Mouse (Mus musculus): ENCODE data around the gene Olfr322.
"Not testable (repeated sequence)": the region's sequence is repeated elsewhere in the genome, so short reads cannot be mapped to it uniquely, and the experiment has no call there.

Olfr322 gene

DNA sequence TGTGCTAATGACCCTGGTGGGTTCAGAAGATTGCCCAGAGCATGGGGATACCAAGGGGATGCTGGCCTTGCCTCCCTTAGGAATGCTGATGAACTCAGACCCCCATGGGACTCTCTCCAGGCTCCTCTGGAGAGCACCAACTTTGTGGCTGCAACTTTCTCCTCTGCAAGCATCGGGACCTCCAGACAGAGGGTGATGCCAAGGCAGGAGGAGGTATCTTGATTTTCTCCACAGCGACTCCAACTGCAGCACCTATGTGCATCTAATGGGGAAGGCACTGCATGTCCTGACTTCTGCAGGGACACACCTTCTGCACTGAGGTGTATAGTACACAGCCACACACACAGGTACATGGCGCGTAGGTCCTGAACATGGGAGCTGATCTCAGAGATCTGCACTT lies at the start of gene Olfr322:
Olfr322 (plus strand) TSS at position 187 of the 400 bp plus-strand sequence.
- no peak for DNase-seq (ENCODE audit: low read depth, low spot score)

DNA sequence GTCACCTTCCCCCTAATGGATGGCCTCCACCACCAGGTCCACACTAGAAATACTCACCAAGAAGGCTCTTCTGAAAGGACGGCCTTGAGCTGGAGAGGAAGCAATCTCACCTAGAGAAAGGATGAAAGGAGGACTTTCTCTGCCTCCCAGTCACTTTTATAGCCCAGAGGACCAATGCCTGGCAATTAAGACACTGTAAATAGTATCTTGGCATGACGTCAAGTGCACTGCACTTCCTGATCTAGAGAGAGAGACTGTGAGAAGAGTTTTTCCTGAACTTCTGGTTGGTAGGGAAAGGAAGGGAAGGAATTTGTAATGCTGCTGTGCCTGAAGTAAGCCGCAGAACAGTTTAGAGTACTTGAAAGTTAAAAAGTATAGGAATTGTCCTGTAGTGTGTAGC lies 45.2 kb upstream of the Olfr322 start:
- no peak for DNase-seq (ENCODE audit: low read depth, low spot score)

DNA sequence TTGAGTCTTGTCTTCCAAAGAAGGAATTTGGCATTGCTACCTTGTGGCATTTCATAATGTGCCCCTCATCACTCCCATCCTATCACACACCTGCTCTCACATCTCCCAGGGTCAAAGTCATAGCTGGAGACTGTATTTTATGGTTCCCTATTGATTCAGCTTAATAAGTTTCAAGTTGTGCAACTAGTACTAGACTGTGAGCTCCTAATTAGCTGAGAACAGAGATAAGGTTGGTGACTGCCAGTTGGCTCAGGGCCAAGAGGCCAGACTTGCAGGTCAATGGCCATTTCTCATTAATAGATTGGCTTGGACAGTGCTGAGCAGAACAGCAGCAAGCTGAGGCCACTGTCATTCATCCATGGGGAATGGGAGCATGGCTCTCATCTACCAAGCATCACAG lies 44.1 kb upstream of the Olfr322 start:
- DNase-seq (ENCODE audit: low read depth, low spot score) = no peak

DNA sequence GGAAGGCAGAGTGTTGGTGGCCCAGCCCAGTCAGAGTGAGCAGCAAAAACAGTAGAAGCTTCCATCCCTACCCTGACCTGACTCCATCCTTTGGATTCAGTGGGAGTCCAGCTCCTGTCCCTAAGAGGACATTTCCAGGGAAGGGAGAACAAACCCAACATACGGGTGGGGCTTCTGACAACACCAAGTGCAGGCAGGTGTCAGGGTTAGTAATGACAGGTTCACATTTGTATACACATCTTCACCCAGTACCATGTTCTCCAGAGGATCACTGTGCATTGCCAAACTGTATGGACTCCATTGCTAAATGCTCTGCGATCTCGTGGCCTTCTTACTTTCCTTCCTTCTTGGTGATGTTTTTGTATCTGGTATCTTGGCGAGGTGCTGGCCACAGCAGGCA lies 42.6 kb upstream of the Olfr322 start, which contains the start of gene 2210407C18Rik:
2210407C18Rik (minus strand) TSS at position 101 of the 400 bp plus-strand sequence.
- DNase-seq (ENCODE audit: low read depth, low spot score) = no peak

DNA sequence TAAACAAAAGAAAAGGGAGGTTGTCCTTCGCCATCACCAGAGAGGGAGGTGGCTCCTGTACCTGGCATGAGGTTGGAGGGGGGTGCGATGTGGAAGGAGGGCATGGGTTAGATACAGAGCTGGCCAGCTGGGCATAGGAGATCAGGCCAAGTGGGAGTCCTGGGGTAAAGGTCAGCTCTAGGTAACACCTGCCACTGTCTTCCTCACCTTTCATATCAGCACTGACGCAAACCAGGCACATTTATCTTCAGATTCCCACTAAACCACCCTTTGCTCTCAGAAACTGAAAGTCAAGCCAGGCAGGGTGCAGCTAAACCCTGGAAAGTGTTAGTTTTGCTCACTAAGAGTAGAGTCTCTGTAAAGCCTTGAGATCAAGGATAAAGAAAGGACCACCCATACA lies 40.2 kb upstream of the Olfr322 start:
- DNase-seq (ENCODE audit: low read depth, low spot score) = no peak

DNA sequence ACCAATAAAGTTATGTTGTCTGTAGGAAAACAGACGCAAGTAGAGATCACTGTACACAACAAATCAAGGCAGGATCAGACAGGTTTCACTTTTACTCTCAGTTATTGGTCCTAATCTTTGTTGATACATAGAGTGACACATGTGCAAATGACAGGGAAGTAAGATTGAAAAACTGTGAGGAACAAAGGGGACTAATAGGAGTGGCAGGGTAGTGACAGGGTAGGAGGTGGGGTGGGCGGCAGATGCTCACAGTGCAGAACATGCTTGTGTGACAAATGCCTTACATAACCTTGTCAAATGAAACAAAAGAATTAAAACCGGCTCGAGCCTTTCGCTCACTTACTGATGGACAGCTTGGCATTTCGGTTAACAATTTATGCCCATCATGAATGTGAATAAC lies 39.8 kb upstream of the Olfr322 start:
- no peak for DNase-seq (ENCODE audit: low read depth, low spot score)

DNA sequence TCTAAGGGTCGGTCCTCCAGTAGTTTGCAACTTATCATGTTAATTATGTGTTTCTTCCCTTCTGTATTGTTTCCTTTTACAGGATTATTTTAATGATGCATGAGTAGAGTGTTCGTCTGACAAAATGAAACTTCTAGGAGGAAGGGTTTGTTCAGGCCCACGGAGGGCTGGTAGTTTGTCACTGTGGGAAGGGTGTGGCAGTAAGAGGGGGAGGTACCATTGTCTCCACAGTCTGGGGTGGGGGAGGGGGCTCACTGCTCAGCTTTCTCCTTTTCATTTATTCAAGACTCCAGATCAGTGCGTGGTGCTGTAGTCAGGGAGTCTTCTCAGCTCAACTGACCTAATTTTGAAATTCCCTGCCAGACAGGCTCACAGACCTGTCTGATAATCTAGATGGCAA lies 32.4 kb upstream of the Olfr322 start:
- no peak for DNase-seq (ENCODE audit: low read depth, low spot score)

DNA sequence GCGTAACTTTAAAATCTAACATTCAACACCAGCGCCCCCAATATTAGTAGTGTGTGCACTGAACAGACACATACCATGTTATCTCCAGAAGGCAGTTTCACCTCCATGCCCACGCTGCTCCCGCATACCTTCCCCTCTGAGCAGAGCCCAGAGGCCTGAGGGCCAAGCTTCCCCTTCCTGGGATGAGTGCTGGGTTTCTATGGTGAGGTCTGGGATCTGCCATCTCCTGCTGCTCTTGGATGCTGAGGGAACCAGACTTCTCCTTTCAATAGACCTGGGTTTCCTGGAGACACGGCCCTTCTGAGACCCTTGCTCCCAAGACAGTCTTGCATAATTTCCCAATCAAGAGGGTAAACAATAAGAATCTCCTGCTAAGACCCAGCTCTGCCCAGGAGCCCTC lies 28.2 kb upstream of the Olfr322 start, which contains the start of gene Olfr323:
Olfr323 (minus strand) TSS at position 101 of the 400 bp plus-strand sequence.
- no peak for DNase-seq (ENCODE audit: low read depth, low spot score)

DNA sequence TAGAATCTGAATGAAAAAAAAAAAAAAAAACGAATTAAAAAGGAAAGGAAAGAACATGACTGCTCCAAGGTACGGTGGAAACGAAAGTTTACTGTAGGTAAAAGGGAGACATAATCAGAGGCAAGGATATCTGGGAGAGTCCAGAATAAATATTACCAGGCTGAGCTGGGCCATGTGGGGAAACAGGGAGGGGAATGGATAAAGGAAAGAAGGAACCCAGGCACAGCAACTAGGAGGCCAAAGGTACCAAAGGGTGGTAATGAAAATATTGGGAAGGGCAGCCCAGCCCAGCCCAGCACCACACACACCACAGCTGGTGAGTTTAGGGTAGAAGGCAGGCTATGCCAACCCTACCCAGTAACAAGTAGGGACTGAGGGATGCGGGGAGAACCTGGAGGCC lies 23.7 kb upstream of the Olfr322 start:
- DNase-seq (ENCODE audit: low read depth, low spot score) = no peak

DNA sequence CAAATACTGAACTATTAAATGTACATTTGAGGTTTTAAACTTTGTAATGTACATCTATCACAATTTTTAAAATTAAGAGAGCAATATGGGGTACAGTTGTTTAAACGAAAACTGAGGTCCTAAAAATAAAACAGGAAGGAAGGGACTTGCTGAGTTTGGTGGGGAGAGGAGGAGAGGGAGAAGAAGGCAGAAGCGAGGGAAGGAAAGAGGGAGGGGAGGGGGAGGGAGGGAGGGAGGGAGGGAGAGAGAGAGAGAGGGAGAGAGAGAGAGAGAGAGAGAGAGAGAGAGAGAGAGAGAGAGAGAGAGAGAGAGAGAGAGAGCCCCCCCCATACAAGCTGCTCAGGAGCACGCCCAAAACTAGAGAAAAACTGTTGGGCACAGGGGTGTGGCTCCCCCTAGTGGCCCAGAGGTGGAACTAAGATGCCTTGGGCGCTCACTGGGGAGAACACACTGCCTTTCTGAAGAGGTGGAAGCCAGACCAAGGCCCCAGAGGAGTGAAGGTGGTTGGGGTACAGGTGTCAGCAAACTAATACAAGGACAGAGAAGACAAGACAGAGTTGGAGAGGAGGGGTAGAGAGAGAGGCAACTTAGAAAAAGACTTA lies 22.1 kb upstream of the Olfr322 start:
- peak; percentile 70 for DNase-seq (ENCODE audit: low read depth, low spot score)

DNA sequence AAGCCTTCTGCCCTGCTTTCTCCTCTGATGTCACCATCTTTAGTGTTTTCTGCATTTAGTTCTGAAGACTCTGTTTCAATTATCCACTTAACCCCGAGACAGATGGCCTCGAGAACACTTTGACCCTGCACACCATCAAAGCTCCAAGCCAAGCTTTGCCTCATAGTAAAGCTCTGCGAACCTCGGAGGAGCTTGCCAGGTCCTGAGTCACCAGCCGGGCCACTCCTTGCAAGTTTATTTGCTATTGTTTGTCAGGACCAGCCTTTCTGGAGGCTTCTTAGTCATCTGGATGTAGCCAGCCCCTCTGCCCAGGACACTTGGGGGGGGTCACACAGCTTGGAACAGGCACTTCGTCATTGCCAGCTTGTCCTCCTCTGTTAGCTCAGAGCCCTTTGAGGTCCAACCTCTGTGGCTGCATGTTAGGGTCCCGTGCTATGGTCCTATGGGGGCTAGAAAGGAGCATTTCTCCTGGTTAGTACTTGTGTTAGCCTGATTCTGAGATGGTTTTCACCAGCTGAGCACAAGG lies 20.3 kb upstream of the Olfr322 start:
- no peak for DNase-seq (ENCODE audit: low read depth, low spot score)

DNA sequence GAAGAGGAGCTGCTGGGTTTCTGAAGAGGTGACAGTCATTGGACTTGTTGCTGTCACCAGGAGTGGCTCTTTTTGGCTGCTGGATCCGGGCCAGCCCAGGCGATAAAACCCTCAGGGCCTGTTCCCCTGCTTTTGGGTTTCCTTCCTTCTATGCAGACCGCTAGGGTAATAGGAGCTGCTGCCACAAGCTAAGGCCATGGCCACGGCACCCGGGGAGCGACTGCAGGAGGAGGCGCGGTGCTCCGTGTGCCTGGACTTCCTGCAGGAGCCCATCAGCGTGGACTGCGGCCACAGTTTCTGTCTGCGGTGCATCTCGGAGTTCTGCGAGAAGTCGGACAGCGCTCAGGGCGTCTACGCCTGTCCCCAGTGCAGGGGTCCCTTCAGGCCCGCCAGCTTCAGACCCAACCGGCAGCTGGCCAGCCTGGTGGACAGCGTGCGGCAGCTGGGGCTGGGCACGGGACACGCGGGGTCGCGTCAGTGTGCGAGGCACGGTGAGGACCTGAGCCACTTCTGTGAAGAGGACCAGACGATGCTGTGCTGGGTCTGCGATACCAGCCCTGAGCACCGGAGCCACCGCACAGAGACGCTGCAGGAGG lies 18.2 kb upstream of the Olfr322 start, which contains the start of gene Trim58:
Trim58 (plus strand) TSS at position 194 of the 596 bp plus-strand sequence.
- DNase-seq (ENCODE audit: low read depth, low spot score) = peak; percentile 39

DNA sequence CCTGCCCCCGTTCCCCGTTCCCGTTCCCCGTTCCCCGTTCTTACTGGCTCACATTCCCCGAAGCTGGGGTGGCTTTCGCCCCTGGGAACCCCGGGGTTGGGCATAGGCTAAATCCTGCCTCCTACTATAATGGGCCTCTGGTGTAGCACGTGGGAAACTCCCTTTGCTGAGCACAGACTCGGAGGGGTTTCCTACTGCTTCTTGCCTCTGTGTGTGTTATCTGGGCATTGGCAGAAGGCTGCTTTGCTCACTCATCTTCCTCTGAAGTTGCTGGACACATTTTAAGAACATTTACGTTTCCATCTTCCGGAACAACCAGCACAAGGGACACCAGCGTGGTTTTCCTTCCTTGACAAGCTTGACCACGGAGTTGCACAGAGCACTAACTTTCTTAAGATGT lies 17.5 kb upstream of the Olfr322 start:
- no peak for DNase-seq (ENCODE audit: low read depth, low spot score)

DNA sequence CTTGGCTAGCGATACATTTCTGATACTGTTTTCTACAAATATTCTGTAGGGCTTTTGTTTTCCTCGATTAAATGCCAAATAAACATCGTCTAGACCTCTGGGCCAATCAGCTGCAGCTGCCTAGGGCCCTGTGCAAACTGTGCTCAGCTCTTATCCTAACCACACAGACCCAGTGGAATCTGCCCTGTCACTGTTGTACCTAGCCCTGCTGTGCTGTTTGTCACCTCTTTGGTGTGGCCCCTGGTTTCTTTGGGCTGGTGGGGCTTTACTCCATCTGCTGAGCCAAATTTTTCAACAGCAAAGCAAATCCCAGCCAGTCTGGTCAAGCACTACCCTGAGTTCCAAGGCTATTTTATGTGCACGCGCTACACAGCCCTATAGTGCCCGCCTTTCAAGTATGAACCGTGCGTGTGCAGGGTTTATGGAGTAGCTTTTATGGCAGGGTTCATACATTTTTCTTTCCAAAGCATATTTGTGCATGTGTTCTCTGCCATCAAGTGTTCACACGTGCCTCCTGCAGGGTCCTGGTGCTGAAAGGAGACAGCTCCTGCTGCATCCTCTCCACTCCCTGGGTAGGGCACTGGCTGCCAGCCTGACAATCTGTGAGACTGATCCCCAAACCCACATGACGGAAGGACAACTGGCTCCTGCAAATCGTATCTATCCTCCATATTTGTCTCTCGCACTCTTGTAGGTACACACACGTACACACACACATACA lies 16.8 kb upstream of the Olfr322 start:
- DNase-seq (ENCODE audit: low read depth, low spot score) = no peak

DNA sequence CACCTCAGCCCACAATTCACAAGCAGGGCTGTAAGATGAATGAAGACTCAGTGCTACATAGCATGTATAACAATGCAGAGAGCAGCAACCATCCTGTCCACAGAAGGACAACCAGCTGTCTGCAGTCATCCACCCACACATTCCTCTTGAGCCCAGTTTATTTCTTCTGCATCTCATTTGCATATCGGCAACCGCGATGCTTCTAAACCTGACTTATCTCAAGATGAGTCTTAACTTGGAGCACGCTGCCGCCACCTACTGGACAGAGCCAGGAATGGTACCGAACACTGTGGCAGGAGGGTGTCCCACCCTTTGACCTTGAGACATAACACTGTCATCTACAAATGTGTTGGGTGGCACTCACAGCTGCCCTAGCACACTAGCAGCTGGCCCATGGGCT lies 15.2 kb upstream of the Olfr322 start:
- peak; percentile 40 for DNase-seq (ENCODE audit: low read depth, low spot score)

DNA sequence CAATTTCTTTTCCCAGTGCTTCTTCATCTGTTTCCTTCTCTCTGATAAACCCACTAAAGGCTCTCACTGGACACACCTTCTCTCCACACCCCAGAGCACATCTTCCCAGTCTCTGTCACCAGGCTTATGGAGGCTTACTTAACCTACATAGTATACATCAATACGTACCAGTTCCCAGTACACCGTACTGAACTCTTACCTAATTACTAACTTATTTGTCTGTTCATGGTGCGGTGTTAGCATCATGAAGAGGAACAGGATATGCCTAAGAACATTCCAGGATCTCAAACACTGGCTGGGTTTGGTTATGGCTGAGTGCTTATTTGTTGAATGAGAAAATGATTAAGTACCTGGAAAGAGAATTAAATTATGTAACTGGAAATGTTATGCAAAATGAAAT lies 3.4 kb upstream of the Olfr322 start:
- no peak for DNase-seq (ENCODE audit: low read depth, low spot score)

DNA sequence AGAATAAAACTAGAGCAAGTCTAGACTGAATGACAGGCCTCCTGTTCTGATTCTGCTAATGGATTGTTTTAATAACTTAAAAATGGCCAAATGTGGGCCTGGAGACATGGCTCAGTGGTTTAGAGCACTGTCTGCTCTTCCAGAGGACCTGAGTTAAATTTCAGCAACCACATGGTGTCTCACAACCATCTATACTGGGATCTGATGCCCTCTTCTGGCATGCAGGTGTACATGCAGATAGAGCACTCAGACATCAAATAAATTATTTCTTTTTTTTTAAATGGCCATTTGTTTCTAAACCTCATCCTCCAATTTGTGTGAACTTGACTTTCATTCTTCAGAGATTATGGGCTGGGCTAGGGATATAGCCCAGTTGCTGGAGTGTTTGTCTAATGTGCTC lies 10.7 kb downstream of the Olfr322 start:
- DNase-seq (ENCODE audit: low read depth, low spot score) = no peak

DNA sequence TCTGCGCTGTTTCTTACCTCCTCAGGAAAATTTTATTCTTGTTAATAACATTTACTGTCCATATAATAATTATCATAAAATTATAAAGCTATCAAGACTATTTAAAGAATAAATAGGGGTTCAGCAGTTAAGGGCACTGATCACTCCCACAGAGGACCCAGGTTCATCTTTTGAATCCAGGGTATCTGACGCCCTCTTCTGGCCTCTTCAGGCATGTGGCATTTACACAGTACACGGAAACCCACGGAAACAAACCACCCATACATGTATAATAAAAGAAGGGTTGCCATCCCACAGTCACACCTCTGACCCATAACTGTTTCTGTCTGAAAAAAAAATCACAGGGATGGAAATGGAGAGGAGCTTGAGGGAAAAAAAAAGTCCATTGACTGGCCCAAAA lies 13.2 kb downstream of the Olfr322 start:
- no peak for DNase-seq (ENCODE audit: low read depth, low spot score)

DNA sequence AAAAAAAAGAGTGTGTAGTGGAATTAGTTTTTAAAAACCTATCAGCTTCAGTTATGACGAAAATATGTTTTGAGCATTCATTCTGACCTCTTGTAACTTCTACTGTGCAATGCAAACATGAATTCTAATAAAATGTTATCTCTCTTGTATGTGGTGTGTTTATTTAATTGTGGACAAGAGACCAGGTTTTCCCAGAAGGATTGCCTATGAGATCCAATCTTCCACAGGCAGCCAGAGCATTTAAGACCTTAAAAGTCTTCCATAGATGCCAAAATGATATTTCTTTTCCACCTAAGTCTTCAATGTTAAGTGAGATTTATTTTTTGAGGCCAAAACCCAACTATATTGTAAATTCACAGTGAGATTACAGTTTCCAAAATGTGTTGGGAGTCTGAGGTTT lies 22.2 kb downstream of the Olfr322 start, which contains the start of gene Olfr320:
Olfr320 (plus strand) TSS at position 301 of the 400 bp plus-strand sequence.
- no peak for DNase-seq (ENCODE audit: low read depth, low spot score)

DNA sequence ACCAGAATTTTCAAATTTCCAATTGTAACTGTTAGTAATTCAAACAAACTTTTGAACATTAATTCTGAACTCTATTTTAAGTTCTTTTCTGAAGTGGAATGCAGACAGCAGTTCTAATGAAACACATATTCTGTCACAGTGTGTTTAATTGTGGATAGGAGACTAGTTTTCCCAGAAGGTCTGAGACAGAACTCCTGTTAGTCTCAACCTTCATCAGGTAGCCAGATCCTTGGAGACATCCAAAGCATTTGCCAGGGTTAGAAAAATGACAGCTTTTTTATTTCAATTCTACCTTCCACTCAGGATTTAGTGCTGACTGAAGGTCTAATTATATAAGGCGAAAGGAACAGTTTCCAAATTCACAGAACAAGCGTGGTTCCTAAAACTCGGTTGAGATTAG lies 40.3 kb downstream of the Olfr322 start, which contains the start of gene Olfr319:
Olfr319 (plus strand) TSS at position 301 of the 400 bp plus-strand sequence.
- DNase-seq (ENCODE audit: low read depth, low spot score) = no peak

DNA sequence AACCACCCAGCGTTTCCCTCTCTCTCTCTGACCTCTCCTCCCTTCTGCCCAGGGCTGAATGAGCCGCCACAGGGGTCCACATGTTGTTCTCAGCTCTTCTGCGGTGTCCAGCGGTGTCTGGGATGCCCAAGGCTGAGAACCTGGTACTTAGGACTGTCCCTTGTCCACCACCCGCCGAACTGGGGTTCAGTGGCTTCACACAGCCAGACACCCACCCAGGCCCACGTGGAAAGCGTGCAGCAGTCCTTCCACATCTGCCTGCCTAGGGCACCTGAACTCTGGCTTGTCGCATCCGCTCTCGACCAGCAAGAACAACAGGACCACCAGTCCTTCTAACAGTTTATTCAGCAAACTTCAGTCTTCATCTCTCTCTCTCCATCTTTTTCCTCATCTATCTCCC lies 50.5 kb downstream of the Olfr322 start:
- no peak for DNase-seq (ENCODE audit: low read depth, low spot score)

DNA sequence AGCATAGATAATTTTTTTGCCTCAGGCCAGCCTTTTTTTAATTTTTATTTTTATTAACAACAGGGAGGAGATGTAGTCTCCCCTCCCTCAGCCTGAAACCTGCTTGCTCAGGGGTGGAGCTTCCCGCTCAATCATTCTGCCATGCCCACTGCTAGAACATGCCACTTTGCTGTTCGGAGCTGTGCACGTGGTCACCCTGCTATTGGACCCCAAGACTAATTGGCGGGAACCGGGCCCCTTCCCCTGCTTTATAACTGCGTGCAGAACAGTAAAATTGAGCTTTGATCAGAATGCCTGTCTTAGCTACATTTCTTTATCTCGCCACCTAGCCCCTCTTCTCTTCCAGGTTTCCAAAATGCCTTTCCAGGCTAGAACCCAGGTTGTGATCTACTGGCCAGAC lies 59.1 kb downstream of the Olfr322 start:
- DNase-seq (ENCODE audit: low read depth, low spot score) = not testable (repeated sequence)

All from mesoderm, embryonic 11.5 days (tissue).